Mouse (Mus musculus) cerebellum, adult (tissue): Measurements from ENCODE around the gene Rai14.

Source experiments
- ATAC-seq: cut with Nextera tagmentation; 2 replicates; pipeline ENCODE4 v1.9.2; 2017; ENCODE audit warnings: mild to moderate bottlenecking, moderate library complexity, mixed read lengths; ENCODE audit not compliant: insufficient number of reproducible peaks, low FRiP score, low TSS enrichment

Gene Rai14

GRCm38 (mm10) chr15:10661961-10662606 lies 52.3 kb downstream of the Rai14 start:
- ATAC-seq: no peak

GRCm38 (mm10) chr15:10658803-10659202 lies 55.6 kb downstream of the Rai14 start:
- ATAC-seq: no peak

- no peak for ATAC-seq
Observed at GRCm38 (mm10) chr15:10656146-10656545, 58.3 kb downstream of the Rai14 start.

- no peak for ATAC-seq
Observed at GRCm38 (mm10) chr15:10655151-10655905, 59.1 kb downstream of the Rai14 start.

GRCm38 (mm10) chr15:10654696-10655095 lies 59.7 kb downstream of the Rai14 start:
- no peak for ATAC-seq

GRCm38 (mm10) chr15:10652931-10653475 lies 61.4 kb downstream of the Rai14 start:
- no peak for ATAC-seq

GRCm38 (mm10) chr15:10648372-10649109 lies 65.9 kb downstream of the Rai14 start:
- no peak for ATAC-seq

- ATAC-seq: no peak
Observed at GRCm38 (mm10) chr15:10646297-10646696, 68.1 kb downstream of the Rai14 start.

GRCm38 (mm10) chr15:10645101-10645500 lies 69.3 kb downstream of the Rai14 start:
- ATAC-seq: no peak

- no peak for ATAC-seq
Observed at GRCm38 (mm10) chr15:10643819-10644218, 70.6 kb downstream of the Rai14 start.

- ATAC-seq: no peak
Observed at GRCm38 (mm10) chr15:10643224-10643623, 71.2 kb downstream of the Rai14 start.

GRCm38 (mm10) chr15:10642419-10642818 lies 72.0 kb downstream of the Rai14 start:
- ATAC-seq: no peak

GRCm38 (mm10) chr15:10640721-10641120 lies 73.7 kb downstream of the Rai14 start:
- no peak for ATAC-seq

GRCm38 (mm10) chr15:10637251-10637793 lies 77.1 kb downstream of the Rai14 start:
- no peak for ATAC-seq

GRCm38 (mm10) chr15:10636844-10637243 lies 77.6 kb downstream of the Rai14 start:
- no peak for ATAC-seq

- ATAC-seq: no peak
Observed at GRCm38 (mm10) chr15:10635121-10635520, 79.3 kb downstream of the Rai14 start.

- ATAC-seq: no peak
Observed at GRCm38 (mm10) chr15:10634176-10634575, 80.2 kb downstream of the Rai14 start.

GRCm38 (mm10) chr15:10633381-10633780 lies 81.0 kb downstream of the Rai14 start:
- no peak for ATAC-seq

- ATAC-seq: no peak
Observed at GRCm38 (mm10) chr15:10632581-10632980, 81.8 kb downstream of the Rai14 start.

GRCm38 (mm10) chr15:10632060-10632459 lies 82.4 kb downstream of the Rai14 start:
- no peak for ATAC-seq

- no peak for ATAC-seq
Observed at GRCm38 (mm10) chr15:10631541-10631940, 82.9 kb downstream of the Rai14 start.
